Mouse (Mus musculus) forelimb bud, embryonic 11.5 days (tissue): ENCODE results near the gene Ptbp3.

ENCODE experiments used
- DNase-seq: peaks from one replicate; pipeline ENCODE4 v3.0.0-alpha.2; 2012; ENCODE audit warnings: low read depth, low spot score

Gene Ptbp3

GRCm38 (mm10) chr4:59555177-59555576, 6.0 kb upstream of the Ptbp3 start:
- DNase-seq, result no peak

GRCm38 (mm10) chr4:59553576-59553975, 4.4 kb upstream of the Ptbp3 start:
- DNase-seq, result no peak

GRCm38 (mm10) chr4:59552835-59553234, 3.7 kb upstream of the Ptbp3 start:
- DNase-seq, result no peak

GRCm38 (mm10) chr4:59551901-59552300, 2.7 kb upstream of the Ptbp3 start:
- DNase-seq, result no peak

- DNase-seq, result no peak
These were observed 905 bp upstream of the Ptbp3 start for GRCm38 (mm10) chr4:59549977-59550560.

- DNase-seq, result peak; percentile 17
These were observed 497 bp downstream of the Ptbp3 start for GRCm38 (mm10) chr4:59548560-59549174.

- DNase-seq, result peak; percentile 35
These were observed 1.1 kb downstream of the Ptbp3 start for GRCm38 (mm10) chr4:59548011-59548559.

- no peak for DNase-seq
These were observed 1.9 kb downstream of the Ptbp3 start for GRCm38 (mm10) chr4:59547136-59547889.

GRCm38 (mm10) chr4:59546285-59547071, 2.7 kb downstream of the Ptbp3 start:
- no peak for DNase-seq

GRCm38 (mm10) chr4:59544654-59545053, 4.5 kb downstream of the Ptbp3 start:
- DNase-seq, result no peak

- DNase-seq, result no peak
These were observed 6.2 kb downstream of the Ptbp3 start for GRCm38 (mm10) chr4:59543006-59543405.

- DNase-seq, result no peak
These were observed 12.9 kb downstream of the Ptbp3 start for GRCm38 (mm10) chr4:59536281-59536680.

- no peak for DNase-seq
These were observed 13.5 kb downstream of the Ptbp3 start for GRCm38 (mm10) chr4:59535624-59536023.

- no peak for DNase-seq
These were observed 15.9 kb downstream of the Ptbp3 start for GRCm38 (mm10) chr4:59533268-59533667.

GRCm38 (mm10) chr4:59531172-59531571, 18.0 kb downstream of the Ptbp3 start:
- no peak for DNase-seq

GRCm38 (mm10) chr4:59527470-59527869, 21.7 kb downstream of the Ptbp3 start:
- DNase-seq, result no peak

- DNase-seq, result no peak
These were observed 22.4 kb downstream of the Ptbp3 start for GRCm38 (mm10) chr4:59526728-59527127.

- no peak for DNase-seq
These were observed 24.3 kb downstream of the Ptbp3 start for GRCm38 (mm10) chr4:59524875-59525274.

GRCm38 (mm10) chr4:59510321-59510720, 38.8 kb downstream of the Ptbp3 start:
- no peak for DNase-seq

- DNase-seq, result no peak
These were observed 39.6 kb downstream of the Ptbp3 start for GRCm38 (mm10) chr4:59509558-59509957.

- no peak for DNase-seq
These were observed 41.4 kb downstream of the Ptbp3 start for GRCm38 (mm10) chr4:59507766-59508165.

GRCm38 (mm10) chr4:59506704-59507103, 42.5 kb downstream of the Ptbp3 start:
- DNase-seq, result no peak
